Mouse (Mus musculus): ENCODE results near the gene Ifnl3. TPM values are rescaled to one million over a fixed set of nuclear protein-coding genes. Genes with fewer than 3 reads are reported as not detected.
"Not testable (repeated sequence)": the region's sequence is repeated elsewhere in the genome, so short reads cannot be mapped to it uniquely, and the experiment has no call there.

Gene Ifnl3
- total and polyA plus RNA-seq, 3 experiments: not detected

DNA sequence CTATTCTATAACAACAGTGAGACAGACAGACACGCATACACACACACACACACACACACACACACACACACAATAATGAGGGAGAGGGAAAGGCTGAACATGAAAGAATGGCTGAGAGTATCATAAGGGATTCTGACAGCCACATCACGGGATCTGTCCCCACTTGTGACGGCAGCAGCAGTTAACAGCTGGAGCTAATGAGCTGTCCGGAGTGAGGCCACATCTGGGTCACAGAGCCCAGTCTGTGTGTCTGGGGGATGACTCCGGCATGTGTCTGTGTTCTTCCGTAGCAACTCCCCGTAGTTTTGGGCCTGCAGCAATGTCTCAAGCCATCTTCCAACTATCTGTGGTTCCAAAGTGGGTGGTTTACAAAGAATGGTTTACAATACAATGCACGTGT, 9.4 kb downstream of the Ifnl3 start:
- Histone ChIP-seq H3K36me3 (ENCODE audit: control insufficient read depth in 1 of 2, insufficient read depth in 2 of 2, low read length in 2 of 2) (no peaks in the 10 kb centered on the region), H3K27ac (ENCODE audit: control insufficient read depth, low read depth, low read length) (no peak overlapping the region), H3K4me3 (ENCODE audit: control insufficient read depth in 1 of 2, insufficient read depth in 1 of 2, low read depth in 2 of 2, low read length in 2 of 2) (no peak overlapping the region), H3K9ac (ENCODE audit: control insufficient read depth, low read depth, low read length, poor library complexity, severe bottlenecking) (no peak overlapping the region), H3K9me3 (replicated peaks; ENCODE audit: insufficient read depth, low read length) (no peaks in the 10 kb centered on the region), H3K27me3 (ENCODE audit: control insufficient read depth in 1 of 2, insufficient read depth in 2 of 2, low read length in 2 of 2) (no peaks in the 10 kb centered on the region; a peak in 1 of 4 replicates), H3K79me2 (ENCODE audit: control insufficient read depth, insufficient read depth, low read length, poor library complexity) (no peaks in the 10 kb centered on the region), H3K4me1 (ENCODE audit: control insufficient read depth in 1 of 2, insufficient read depth in 2 of 2, low read length in 2 of 2) (0 out of 4 replicates have a peak, but pooled peaks cover 0 to 5% of the 10 kb centered on the region in 2 experiments)
- DNase-seq (ENCODE audit: low read depth, low spot score): no peak
- no peak for TF ChIP-seq E2F4 (IDR thresholded peaks at IDR 0.05; ENCODE audit: borderline replicate concordance, low read depth, low read length)
- TF ChIP-seq ELF1 (IDR thresholded peaks at IDR 0.05; ENCODE audit: low read depth, low read length): no peak
- TF ChIP-seq GATA1 (IDR thresholded peaks at IDR 0.05; ENCODE audit: low read depth, low read length): no peak
- TF ChIP-seq TAL1 (IDR thresholded peaks at IDR 0.05; ENCODE audit: low read length): no peak
- TF ChIP-seq RAD21 (IDR thresholded peaks at IDR 0.05; ENCODE audit: low read depth, low read length): no peak
- TF ChIP-seq MEF2A (IDR thresholded peaks at IDR 0.05; ENCODE audit: extremely low read depth, insufficient replicate concordance, low read depth, low read length, poor library complexity, severe bottlenecking): no peak
- no peak for TF ChIP-seq CHD1 (IDR thresholded peaks at IDR 0.05; ENCODE audit: low read depth, low read length)
- TF ChIP-seq GABPA (IDR thresholded peaks at IDR 0.05; ENCODE audit: low read depth, low read length): no peak
- no peak for TF ChIP-seq ZNF384 (IDR thresholded peaks at IDR 0.05; ENCODE audit: low read depth, low read length)
- TF ChIP-seq NELFE (IDR thresholded peaks at IDR 0.05; ENCODE audit: low read depth, low read length): no peak
- TF ChIP-seq ETS1 (IDR thresholded peaks at IDR 0.05; ENCODE audit: low read depth, low read length): no peak
- no peak for TF ChIP-seq SIN3A (IDR thresholded peaks at IDR 0.05; ENCODE audit: low read length)
- no peak for TF ChIP-seq MYB (IDR thresholded peaks at IDR 0.05; ENCODE audit: low read depth, low read length)
- no peak for TF ChIP-seq MYC (IDR thresholded peaks at IDR 0.05; ENCODE audit: low read depth, low read length)
- TF ChIP-seq TCF12 (IDR thresholded peaks at IDR 0.05; ENCODE audit: low read depth, low read length): no peak
- TF ChIP-seq MAX (IDR thresholded peaks at IDR 0.05; ENCODE audit: low read length): no peak
- no peak for TF ChIP-seq UBTF (IDR thresholded peaks at IDR 0.05; ENCODE audit: borderline replicate concordance, insufficient read depth, low read depth, low read length)
- TF ChIP-seq TBP (IDR thresholded peaks at IDR 0.05; ENCODE audit: low read depth, low read length): no peak
- TF ChIP-seq NRF1 (IDR thresholded peaks at IDR 0.05; ENCODE audit: insufficient read depth, low read depth, low read length, poor library complexity, severe bottlenecking): no peak
- no peak for TF ChIP-seq EP300 (IDR thresholded peaks at IDR 0.05; ENCODE audit: low read depth in 1 of 2, low read length in 2 of 2)

DNA sequence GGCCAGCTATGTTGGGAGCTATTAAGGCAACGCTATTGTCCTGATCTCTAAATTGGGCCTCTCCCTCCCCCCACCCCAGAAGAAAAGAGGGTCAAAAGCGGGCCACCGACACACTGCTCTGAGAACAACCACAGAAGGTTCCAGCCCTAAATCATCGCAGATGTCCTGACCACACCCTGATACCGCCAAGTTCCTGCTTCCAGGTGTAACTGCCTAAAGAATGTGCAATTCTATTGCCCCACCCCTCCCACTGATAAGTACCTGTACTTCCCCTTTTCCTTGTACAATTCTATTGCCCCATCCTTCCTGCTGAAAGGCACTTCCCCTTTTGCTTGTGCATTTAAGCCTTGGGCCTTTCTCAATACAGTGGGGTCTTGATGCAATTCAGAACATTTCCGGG, 16.2 kb downstream of the Ifnl3 start:
- DNase-seq (ENCODE audit: low read depth, low spot score): peak; percentile 54
- not testable (repeated sequence) for H3K9me3 ChIP-seq (replicated peaks; ENCODE audit: insufficient read depth, low read length); H3K79me2 ChIP-seq (ENCODE audit: control insufficient read depth, insufficient read depth, low read length, poor library complexity); H3K4me1 ChIP-seq (ENCODE audit: control insufficient read depth in 1 of 2, insufficient read depth in 2 of 2, low read length in 2 of 2); H3K4me3 ChIP-seq (ENCODE audit: control insufficient read depth in 1 of 2, insufficient read depth in 1 of 2, low read depth in 2 of 2, low read length in 2 of 2); H3K36me3 ChIP-seq (ENCODE audit: control insufficient read depth in 1 of 2, insufficient read depth in 2 of 2, low read length in 2 of 2); H3K27ac ChIP-seq (ENCODE audit: control insufficient read depth, low read depth, low read length); H3K27me3 ChIP-seq (ENCODE audit: control insufficient read depth in 1 of 2, insufficient read depth in 2 of 2, low read length in 2 of 2); H3K9ac ChIP-seq (ENCODE audit: control insufficient read depth, low read depth, low read length, poor library complexity, severe bottlenecking)

Measured in MEL (cell line).